Mouse (Mus musculus) bone marrow macrophage, adult 2 months (primary cell): ENCODE measurements around the gene Hrh2.

ENCODE experiments used
- CTCF ChIP-seq: IDR thresholded peaks from 2 replicates; pipeline ENCODE4 v1.5.1; 2012; ENCODE audit warnings: low read depth, mild to moderate bottlenecking, low read length, moderate library complexity
- POLR2A ChIP-seq: IDR thresholded peaks from 2 replicates; pipeline ENCODE4 v1.6.1; 2012; ENCODE audit warnings: mild to moderate bottlenecking, low read depth, low read length, borderline replicate concordance

GRCm38 (mm10) chr13:54186394-54186793 lies 5.5 kb upstream of the Hrh2 start:
- TF ChIP-seq POLR2A (no peak), CTCF (no peak)
